Mouse (Mus musculus): ENCODE results near the gene Gm19684.
"Not testable (repeated sequence)": the region's sequence is repeated elsewhere in the genome, so short reads cannot be mapped to it uniquely, and the experiment has no call there.

The Gm19684 gene

GRCm38 (mm10) chr17:36121352-36122020 is at the start of gene Gm19684:
TSS of gene Gm19684 (plus strand) at chr17:36121678.
- not testable (repeated sequence) for DNase-seq (ENCODE audit: low read depth, low spot score)

DNA sequence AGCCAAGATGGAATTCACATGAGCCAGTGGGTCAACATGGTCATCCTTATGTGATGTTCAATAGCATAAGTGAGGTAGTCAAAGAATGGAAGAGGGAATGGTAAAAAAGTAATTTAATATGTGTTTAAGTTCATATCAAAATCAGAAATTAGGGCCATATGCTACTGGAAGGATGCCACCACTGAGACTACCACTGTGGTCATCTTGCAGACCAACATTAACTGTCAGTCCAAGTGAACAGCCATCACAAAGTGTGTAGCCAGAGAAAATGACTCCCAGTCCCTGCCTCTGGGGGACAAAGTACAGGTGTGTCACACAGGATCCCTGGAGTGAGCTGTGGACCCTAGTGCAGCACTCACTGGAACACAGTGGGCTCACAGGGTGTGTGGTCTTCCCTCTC is 39.6 kb upstream of the Gm19684 start:
- not testable (repeated sequence) for DNase-seq (ENCODE audit: low read depth, low spot score)

DNA sequence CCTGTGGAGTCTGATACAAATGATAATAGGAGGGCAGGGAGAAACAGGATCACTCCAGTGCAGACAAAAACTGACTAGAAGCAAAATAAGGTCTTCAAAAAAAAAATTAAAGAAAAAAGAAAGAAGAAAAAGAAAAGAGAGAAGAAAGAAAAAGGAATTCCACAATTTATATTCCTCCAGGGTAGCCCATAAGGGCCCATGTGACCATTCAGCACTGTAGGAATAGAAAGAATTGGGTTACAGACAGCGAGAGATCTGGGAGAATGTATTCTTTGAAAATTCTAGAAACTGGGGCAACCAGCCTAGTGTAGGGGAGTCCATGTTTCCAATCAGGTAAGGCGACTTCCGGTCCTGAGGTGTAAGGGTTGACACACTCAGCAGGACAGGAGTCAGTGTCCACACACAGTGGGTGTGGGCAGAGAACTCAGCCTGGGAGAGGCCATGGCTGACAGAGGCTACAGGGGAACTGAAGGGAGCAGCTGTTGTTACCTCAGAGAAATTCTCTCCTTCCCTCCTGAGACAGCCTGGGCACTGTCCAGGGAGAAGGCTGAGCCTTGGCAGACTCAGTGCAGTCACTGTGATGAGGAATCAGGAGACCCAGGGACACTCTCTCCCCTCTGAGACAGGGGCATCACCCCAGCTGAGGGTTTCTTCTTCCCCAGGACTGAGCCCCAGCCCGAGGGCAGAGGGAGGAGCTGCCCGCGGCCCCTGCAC is 38.8 kb upstream of the Gm19684 start:
- not testable (repeated sequence) for DNase-seq (ENCODE audit: low read depth, low spot score)

- DNase-seq (ENCODE audit: low read depth, low spot score) = peak; percentile 96
These were observed 38.1 kb upstream of the Gm19684 start for GRCm38 (mm10) chr17:36083266-36083869.

GRCm38 (mm10) chr17:36083870-36084451 is 37.5 kb upstream of the Gm19684 start:
- DNase-seq (ENCODE audit: low read depth, low spot score) = peak; percentile 70

GRCm38 (mm10) chr17:36085976-36086375 is 35.5 kb upstream of the Gm19684 start:
- DNase-seq (ENCODE audit: low read depth, low spot score) = not testable (repeated sequence)

GRCm38 (mm10) chr17:36091933-36092332 is 29.5 kb upstream of the Gm19684 start:
- not testable (repeated sequence) for DNase-seq (ENCODE audit: low read depth, low spot score)

GRCm38 (mm10) chr17:36092520-36092919 is 29.0 kb upstream of the Gm19684 start:
- DNase-seq (ENCODE audit: low read depth, low spot score) = not testable (repeated sequence)

DNA sequence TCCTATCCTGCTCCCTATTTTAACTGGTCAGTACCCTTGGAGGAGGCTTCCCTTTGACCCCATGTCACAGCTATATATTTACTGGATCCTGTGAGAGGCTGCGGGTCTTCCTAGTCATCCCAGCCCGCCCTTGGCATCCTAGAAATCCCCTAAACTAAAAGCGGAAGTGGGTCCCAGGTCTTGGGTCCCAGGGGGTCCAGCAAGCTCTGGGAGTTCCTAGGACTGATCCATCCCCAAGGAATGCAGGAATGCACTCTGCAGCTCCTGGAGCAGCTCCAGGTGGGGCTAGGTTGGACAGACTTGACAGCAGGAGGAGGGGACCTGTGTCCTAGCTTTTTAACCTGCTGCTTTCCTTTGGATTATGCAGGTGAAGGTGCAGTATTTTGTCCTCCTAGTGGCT is 27.5 kb upstream of the Gm19684 start:
- peak; percentile 66 for DNase-seq (ENCODE audit: low read depth, low spot score)

DNA sequence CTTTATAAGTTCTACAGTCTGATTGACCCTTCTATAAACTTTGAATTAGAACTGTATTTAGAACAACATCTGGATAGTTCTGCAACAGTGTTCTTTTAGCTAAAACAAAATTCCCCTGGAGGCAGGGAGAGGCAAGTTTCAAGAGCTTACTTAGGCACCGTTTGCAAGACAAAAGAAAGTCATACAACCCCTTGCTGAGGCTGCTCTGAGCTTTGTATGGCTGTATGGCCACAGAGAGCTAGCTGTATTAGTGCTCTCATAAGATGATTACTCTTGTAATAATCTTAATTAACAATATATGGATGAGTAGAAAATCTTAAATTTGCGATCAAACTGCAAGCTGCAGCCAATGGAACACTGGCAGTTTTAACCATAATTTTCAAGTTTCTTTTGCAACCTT is 21.9 kb upstream of the Gm19684 start:
- DNase-seq (ENCODE audit: low read depth, low spot score) = peak; percentile 82

DNA sequence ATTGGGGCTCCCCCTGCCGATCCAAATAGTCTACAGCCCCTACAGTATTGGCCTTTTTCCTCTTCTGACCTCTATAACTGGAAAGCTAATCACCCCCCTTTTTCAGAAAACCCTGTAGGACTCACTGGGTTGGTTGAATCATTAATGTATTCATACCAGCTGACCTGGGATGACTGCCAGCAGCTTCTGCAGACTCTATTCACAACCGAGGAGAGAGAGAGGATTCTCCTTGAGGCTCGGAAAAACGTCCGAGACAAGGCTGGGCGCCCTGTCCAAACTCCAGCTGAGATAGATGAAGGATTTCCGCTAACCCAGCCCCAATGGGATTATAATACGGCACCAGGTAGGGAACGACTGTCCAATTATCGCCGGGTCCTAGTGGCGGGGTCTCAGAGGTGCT is 19.4 kb upstream of the Gm19684 start:
- not testable (repeated sequence) for DNase-seq (ENCODE audit: low read depth, low spot score)

GRCm38 (mm10) chr17:36110129-36110528 is 11.3 kb upstream of the Gm19684 start:
- DNase-seq (ENCODE audit: low read depth, low spot score) = not testable (repeated sequence)

GRCm38 (mm10) chr17:36110641-36111509 is 10.6 kb upstream of the Gm19684 start:
- peak; percentile 62 for DNase-seq (ENCODE audit: low read depth, low spot score)

GRCm38 (mm10) chr17:36111510-36111868 is 10.0 kb upstream of the Gm19684 start:
- peak; percentile 43 for DNase-seq (ENCODE audit: low read depth, low spot score)

DNA sequence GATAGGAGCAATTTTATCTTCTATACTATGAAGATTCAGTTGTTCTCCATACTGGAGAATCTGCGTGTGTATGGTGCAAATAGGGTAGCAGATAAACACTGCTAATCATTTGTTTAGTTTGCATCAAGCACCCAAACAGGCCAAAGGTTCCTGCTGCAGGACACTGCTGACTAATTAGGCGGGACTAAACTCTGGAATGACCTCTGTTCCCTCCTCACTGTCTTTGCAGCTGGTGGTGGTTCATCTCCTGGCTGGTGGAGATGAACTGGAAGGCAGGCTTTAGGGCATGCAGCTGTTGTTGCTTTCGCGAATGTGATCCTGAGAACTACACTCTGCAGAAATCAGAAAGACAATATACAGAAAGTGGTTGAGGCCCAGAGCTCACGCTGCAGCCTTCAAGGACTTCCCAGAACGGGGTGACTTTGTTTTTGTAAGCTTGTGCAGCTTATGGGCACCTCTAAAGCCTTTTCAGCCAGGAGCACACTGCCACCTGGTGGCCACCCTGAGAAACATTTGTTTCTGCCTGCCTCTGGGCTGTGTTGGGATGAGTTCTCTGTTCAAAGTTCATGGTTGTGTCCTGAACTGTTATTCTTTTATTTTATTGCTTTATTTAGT is 7.4 kb upstream of the Gm19684 start:
- peak; percentile 63 for DNase-seq (ENCODE audit: low read depth, low spot score)

DNA sequence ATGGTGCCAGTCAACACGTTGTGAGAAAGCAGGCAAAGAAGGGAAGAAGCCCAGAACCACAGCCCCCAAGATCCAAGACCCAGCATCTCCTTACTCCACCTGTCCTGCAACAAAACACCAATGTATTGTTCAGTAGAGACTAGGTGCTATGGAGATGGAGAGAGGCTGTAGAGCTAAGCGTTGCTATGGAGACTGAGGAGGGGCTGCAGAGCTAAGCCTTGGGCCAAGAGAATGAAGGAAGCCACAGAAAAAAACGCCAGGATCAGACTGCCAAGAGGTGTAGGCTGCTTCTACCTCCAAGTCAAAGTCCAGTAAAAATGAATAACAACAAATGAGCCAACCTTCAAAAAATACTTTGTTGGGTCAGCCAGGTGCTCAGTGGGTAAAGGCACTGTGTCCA is 4.9 kb upstream of the Gm19684 start:
- peak; percentile 57 for DNase-seq (ENCODE audit: low read depth, low spot score)

DNA sequence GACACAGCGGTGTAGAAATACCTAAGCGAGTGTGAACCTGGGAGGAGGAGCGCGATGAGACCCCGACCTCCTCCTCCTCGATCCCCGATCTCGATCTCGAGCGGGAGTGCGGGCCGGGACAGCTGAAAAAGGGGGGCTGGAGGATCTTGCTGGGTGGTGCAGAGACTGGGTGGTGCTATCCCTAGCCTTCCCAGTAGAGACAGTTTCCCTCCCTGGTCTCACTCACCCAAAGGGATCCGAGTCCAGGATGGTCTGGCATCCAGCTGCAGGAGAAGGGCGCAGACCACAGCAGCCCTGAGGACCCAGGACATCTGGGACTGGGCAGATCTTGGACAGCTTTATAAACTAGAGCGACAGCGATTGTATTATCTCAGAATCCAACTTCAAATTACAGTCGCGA is 639 bp upstream of the Gm19684 start:
- not testable (repeated sequence) for DNase-seq (ENCODE audit: low read depth, low spot score)

GRCm38 (mm10) chr17:36124111-36124510 is 2.6 kb downstream of the Gm19684 start:
- not testable (repeated sequence) for DNase-seq (ENCODE audit: low read depth, low spot score)

DNA sequence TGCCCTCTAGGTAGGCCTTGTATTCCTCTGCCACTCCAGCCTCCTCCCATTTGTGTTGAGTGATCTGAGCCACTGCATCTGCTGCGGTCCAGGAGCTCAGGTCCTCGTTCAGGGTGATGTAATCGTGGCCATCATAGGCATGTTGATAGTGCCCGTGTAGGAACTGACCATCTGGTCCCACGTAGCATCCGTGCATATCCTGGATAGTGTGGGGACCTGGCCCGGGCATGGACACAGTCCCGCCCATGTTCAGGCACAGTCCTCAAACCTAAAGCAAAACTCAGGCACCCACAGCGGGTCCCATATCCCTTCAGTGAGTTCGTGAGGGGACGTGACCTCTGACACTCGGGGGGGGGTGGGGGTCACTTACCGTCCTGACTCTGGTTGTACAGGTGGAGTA is 7.0 kb downstream of the Gm19684 start:
- DNase-seq (ENCODE audit: low read depth, low spot score) = not testable (repeated sequence)

GRCm38 (mm10) chr17:36128968-36129817 is 7.7 kb downstream of the Gm19684 start, which contains the start of gene Gm7030:
TSS of gene Gm7030 (minus strand) at chr17:36129425.
- peak; percentile 46 for DNase-seq (ENCODE audit: low read depth, low spot score)

Data from ZHBTc4 (cell line).